Mouse (Mus musculus) monocyte, adult 59 days (primary cell): Measurements from ENCODE around the gene Marf1. TPM values are rescaled to one million over a fixed set of nuclear protein-coding genes. Genes with fewer than 3 reads are reported as not detected.

Experiments used
- total RNA-seq, 2 experiments: library from RNA; stranded (reverse); gene quantifications; one replicate each; pipeline ENCODE4 v1.2.4; 2023

Marf1 gene
- total RNA-seq, result 10 to 100 TPM; 44.8 to 45.5 TPM

GRCm38 (mm10) chr16:14162988-14163416, at the start of gene Marf1, which contains the start of gene Nde1:
Gene Marf1, minus strand, starts transcription at chr16:14163351.
Gene Nde1, plus strand, starts transcription at chr16:14163275.

Other genes starting within 250 kb of the Marf1 start
- gene 2900011O08Rik, start 176.7 kb downstream of the Marf1 start, total RNA-seq, result not detected
- gene Ifitm7, start 176.5 kb downstream of the Marf1 start, total RNA-seq, result not detected
- 10 to 100 TPM; 32.7 to 33.0 TPM for gene Nde1, start 76 bp downstream of the Marf1 start, total RNA-seq
- under 1 TPM in 1 of 2 experiments, not detected in 1; 0.24 TPM for gene Myh11, start 128.0 kb upstream of the Marf1 start, total RNA-seq
- 10 to 100 TPM; 17.6 to 20.3 TPM for gene Fopnl, start 154.1 kb upstream of the Marf1 start, total RNA-seq
- gene Abcc1, start 198.2 kb upstream of the Marf1 start, total RNA-seq, result 10 to 100 TPM; 60.6 to 62.5 TPM